Mouse (Mus musculus): ENCODE results near the gene Nub1.

Nub1 gene

GRCm38 (mm10) chr5:24696704-24697103 is 11.4 kb downstream of the Nub1 start:
- DNase-seq (ENCODE audit: extremely low read depth, insufficient read length, low spot score): no peak

GRCm38 (mm10) chr5:24701271-24701670 is 15.9 kb downstream of the Nub1 start:
- DNase-seq (ENCODE audit: extremely low read depth, insufficient read length, low spot score): no peak

GRCm38 (mm10) chr5:24704615-24705014 is 19.3 kb downstream of the Nub1 start:
- peak; percentile 38 for DNase-seq (ENCODE audit: extremely low read depth, insufficient read length, low spot score)

- no peak for DNase-seq (ENCODE audit: extremely low read depth, insufficient read length, low spot score)
These were observed 24.6 kb downstream of the Nub1 start for GRCm38 (mm10) chr5:24709962-24710361.

- no peak for DNase-seq (ENCODE audit: extremely low read depth, insufficient read length, low spot score)
These were observed 26.3 kb downstream of the Nub1 start for GRCm38 (mm10) chr5:24711615-24712014.

- no peak for DNase-seq (ENCODE audit: extremely low read depth, insufficient read length, low spot score)
These were observed 27.9 kb downstream of the Nub1 start for GRCm38 (mm10) chr5:24713199-24713598.

- no peak for DNase-seq (ENCODE audit: extremely low read depth, insufficient read length, low spot score)
These were observed 28.7 kb downstream of the Nub1 start for GRCm38 (mm10) chr5:24713987-24714386.

GRCm38 (mm10) chr5:24718076-24718475 is 32.7 kb downstream of the Nub1 start:
- no peak for DNase-seq (ENCODE audit: extremely low read depth, insufficient read length, low spot score)

GRCm38 (mm10) chr5:24719852-24720251 is 34.5 kb downstream of the Nub1 start:
- DNase-seq (ENCODE audit: extremely low read depth, insufficient read length, low spot score): no peak

GRCm38 (mm10) chr5:24723527-24724269 is 38.4 kb downstream of the Nub1 start:
- no peak for DNase-seq (ENCODE audit: extremely low read depth, insufficient read length, low spot score)

GRCm38 (mm10) chr5:24724270-24724634 is 38.9 kb downstream of the Nub1 start:
- DNase-seq (ENCODE audit: extremely low read depth, insufficient read length, low spot score): no peak

- no peak for DNase-seq (ENCODE audit: extremely low read depth, insufficient read length, low spot score)
These were observed 39.5 kb downstream of the Nub1 start for GRCm38 (mm10) chr5:24724805-24725204.

- no peak for DNase-seq (ENCODE audit: extremely low read depth, insufficient read length, low spot score)
These were observed 40.6 kb downstream of the Nub1 start for GRCm38 (mm10) chr5:24725897-24726296.

GRCm38 (mm10) chr5:24726901-24727836 is 41.8 kb downstream of the Nub1 start:
- DNase-seq (ENCODE audit: extremely low read depth, insufficient read length, low spot score): no peak

GRCm38 (mm10) chr5:24729797-24730487 is 44.6 kb downstream of the Nub1 start:
- DNase-seq (ENCODE audit: extremely low read depth, insufficient read length, low spot score): no peak

- no peak for DNase-seq (ENCODE audit: extremely low read depth, insufficient read length, low spot score)
These were observed 45.1 kb downstream of the Nub1 start, which contains the start of gene Wdr86 for GRCm38 (mm10) chr5:24730488-24730871. Gene Wdr86 (minus strand): TSS chr5:24730727.

GRCm38 (mm10) chr5:24730986-24731385 is 45.7 kb downstream of the Nub1 start:
- no peak for DNase-seq (ENCODE audit: extremely low read depth, insufficient read length, low spot score)

GRCm38 (mm10) chr5:24733134-24733533 is 47.8 kb downstream of the Nub1 start:
- no peak for DNase-seq (ENCODE audit: extremely low read depth, insufficient read length, low spot score)

GRCm38 (mm10) chr5:24733771-24734426 is 48.6 kb downstream of the Nub1 start:
- no peak for DNase-seq (ENCODE audit: extremely low read depth, insufficient read length, low spot score)

GRCm38 (mm10) chr5:24737595-24737994 is 52.3 kb downstream of the Nub1 start:
- no peak for DNase-seq (ENCODE audit: extremely low read depth, insufficient read length, low spot score)

- no peak for DNase-seq (ENCODE audit: extremely low read depth, insufficient read length, low spot score)
These were observed 53.2 kb downstream of the Nub1 start for GRCm38 (mm10) chr5:24738517-24738916.
